Mouse (Mus musculus) bone marrow, adult 2 months (tissue): ENCODE measurements at regions not wholly inside any gene's neighbourhood (a gene's known extent, or its start where the extent isn't known, plus 50 kb on each side); places are given as distances from the start of the nearest gene placed in this dataset.

Source experiments
- CTCF ChIP-seq: fragments of 200-500 bp; IDR thresholded peaks from 2 replicates; pipeline ENCODE4 v1.5.1; 2011; ENCODE audit warnings: low read length, control low read depth; ENCODE audit not compliant: control insufficient read depth, insufficient read depth
- POLR2A ChIP-seq: fragments of 200-500 bp; IDR thresholded peaks from 2 replicates; pipeline ENCODE4 v1.6.1; 2011; ENCODE audit warnings: low read depth, mild to moderate bottlenecking, control low read depth, low read length, borderline replicate concordance; ENCODE audit not compliant: control insufficient read depth

- no peak for TF ChIP-seq CTCF
- no peak for TF ChIP-seq POLR2A
Measured at GRCm38 (mm10) chr3:144301068-144301467, 96.0 kb upstream of the Lmo4 start.
